Mouse (Mus musculus) cerebellum, adult 2 months (tissue): Measurements from ENCODE around the gene Ttc38. TPM values are rescaled to one million over a fixed set of nuclear protein-coding genes. Genes with fewer than 3 reads are reported as not detected.

Source experiments
- DNase-seq, 2 experiments: peaks; one replicate each; pipeline ENCODE4 v3.0.0; 2021
- H3K27ac ChIP-seq: fragments of 200-500 bp; 2 replicates; pipeline ENCODE4 v1.5.1; 2012; ENCODE audit warnings: low read length, control low read depth, inconsistent platforms; ENCODE audit not compliant: insufficient read depth
- H3K27me3 ChIP-seq: fragments of 200-500 bp; 2 replicates; pipeline ENCODE4 v1.6.1; 2012; ENCODE audit warnings: inconsistent platforms, mild to moderate bottlenecking, low read length, moderate library complexity; ENCODE audit not compliant: control insufficient read depth, insufficient read depth
- H3K4me1 ChIP-seq: fragments of 200-500 bp; 2 replicates; pipeline ENCODE4 v1.6.1; 2011; ENCODE audit warnings: low read length; ENCODE audit not compliant: control insufficient read depth, insufficient read depth
- H3K4me3 ChIP-seq: fragments of 200-500 bp; replicated peaks from 2 replicates; pipeline ENCODE3; 2011; ENCODE audit warnings: mild to moderate bottlenecking, low read depth, low read length, control low read depth; ENCODE audit not compliant: insufficient read depth
- CTCF ChIP-seq: fragments of 200-500 bp; IDR thresholded peaks from 2 replicates; pipeline ENCODE4 v1.5.1; 2011; ENCODE audit warnings: low read depth, mild to moderate bottlenecking, control low read depth, low read length, moderate library complexity, borderline replicate concordance; ENCODE audit not compliant: insufficient read depth
- POLR2A ChIP-seq: fragments of 200-500 bp; IDR thresholded peaks from 2 replicates; pipeline ENCODE4 v1.6.1; 2011; ENCODE audit warnings: low read length, control low read depth, borderline replicate concordance; ENCODE audit not compliant: insufficient read depth
- WGBS: fragments of 180-500 bp; shearing (Covaris S2); methylation state at CpG from one replicate; pipeline ENCODE4 v1.1.7; 2018; 5-methylcytosine and 5-hydroxymethylcytosine counted together
- polyA plus RNA-seq: library from polyadenylated mRNA; depleted of rRNA; stranded (reverse); fragments of >200 nt; gene quantifications from 2 replicates; pipeline ENCODE4 v1.2.3, GENCODE M21; 2012

Ttc38 gene
- polyA plus RNA-seq, 1 experiment: 5.1 TPM

- H3K27me3 ChIP-seq: no peaks in the 10 kb centered on the region
- no peak for TF ChIP-seq POLR2A
- no peak for TF ChIP-seq CTCF
- H3K27ac ChIP-seq: no peak overlapping the region
- DNase-seq: no peak
- no peaks in the 10 kb centered on the region for H3K4me1 ChIP-seq
- H3K4me3 ChIP-seq: no peak overlapping the region
- 80% methylated on average over 6 of the region's 6 CpGs for WGBS
Observed at GRCm38 (mm10) chr15:85795516-85795915, 36.6 kb upstream of the Ttc38 start.

GRCm38 (mm10) chr15:85798676-85799075 is 33.4 kb upstream of the Ttc38 start:
- no peaks in the 10 kb centered on the region for H3K4me1 ChIP-seq
- no peak for DNase-seq
- H3K4me3 ChIP-seq: no peak overlapping the region
- WGBS: 56% methylated on average over 8 of the region's 8 CpGs
- TF ChIP-seq POLR2A (no peak), CTCF (no peak)
- no peaks in the 10 kb centered on the region for H3K27me3 ChIP-seq
- no peak overlapping the region for H3K27ac ChIP-seq

GRCm38 (mm10) chr15:85802931-85803330 is 29.2 kb upstream of the Ttc38 start:
- TF ChIP-seq POLR2A (no peak), CTCF (no peak)
- WGBS: 68% methylated on average over 2 of the region's 2 CpGs
- no peak overlapping the region for H3K4me3 ChIP-seq

GRCm38 (mm10) chr15:85806886-85807285 is 25.2 kb upstream of the Ttc38 start:
- no peak for TF ChIP-seq CTCF
- TF ChIP-seq POLR2A: no peak
- Histone ChIP-seq H3K27ac (no peak overlapping the region), H3K4me1 (no peaks in the 10 kb centered on the region; the same call in 1 of the 2 replicates), H3K27me3 (no peaks in the 10 kb centered on the region), H3K4me3 (no peak overlapping the region)
- DNase-seq: no peak
- whole genome bisulfite sequencing: 84% methylated on average over 4 of the region's 4 CpGs

More at GRCm38 (mm10) chr15:85802931-85803330, 29.2 kb upstream of the Ttc38 start:
- H3K4me1 ChIP-seq: no peaks in the 10 kb centered on the region
- DNase-seq: no peak
- no peak overlapping the region for H3K27ac ChIP-seq
- H3K27me3 ChIP-seq: no peaks in the 10 kb centered on the region

GRCm38 (mm10) chr15:85807404-85807803 is 24.7 kb upstream of the Ttc38 start:
- no peak for DNase-seq
- H3K4me1 ChIP-seq: no peaks in the 10 kb centered on the region; the same call in 1 of the 2 replicates
- no peak overlapping the region for H3K27ac ChIP-seq
- no peaks in the 10 kb centered on the region for H3K27me3 ChIP-seq
- no peak for TF ChIP-seq POLR2A
- TF ChIP-seq CTCF: no peak
- no peak overlapping the region for H3K4me3 ChIP-seq
- WGBS: 77% methylated on average over 4 of the region's 4 CpGs

- no peaks in the 10 kb centered on the region for H3K27me3 ChIP-seq
- DNase-seq: no peak
- no peak overlapping the region for H3K4me3 ChIP-seq
- 81% methylated on average over 6 of the region's 6 CpGs for WGBS
- TF ChIP-seq CTCF (no peak), POLR2A (no peak)
- no peak overlapping the region for H3K27ac ChIP-seq
- H3K4me1 ChIP-seq: no peaks in the 10 kb centered on the region; the same call in 1 of the 2 replicates
Observed at GRCm38 (mm10) chr15:85808031-85808430, 24.1 kb upstream of the Ttc38 start.

- Histone ChIP-seq H3K4me1 (no peaks in the 10 kb centered on the region; the same call in 1 of the 2 replicates), H3K27ac (no peak overlapping the region), H3K4me3 (no peak overlapping the region), H3K27me3 (no peaks in the 10 kb centered on the region)
- TF ChIP-seq POLR2A (no peak), CTCF (no peak; the same call in 1 of the 2 replicates)
- 43% methylated on average over 8 of the region's 8 CpGs for WGBS
- DNase-seq: peak in 1 of 2 experiments; percentile 27
Observed at GRCm38 (mm10) chr15:85808434-85808833, 23.7 kb upstream of the Ttc38 start.

GRCm38 (mm10) chr15:85809091-85809490 is 23.0 kb upstream of the Ttc38 start:
- no peaks in the 10 kb centered on the region for H3K27me3 ChIP-seq
- no peak overlapping the region for H3K4me3 ChIP-seq
- 89% methylated on average over 12 of the region's 12 CpGs for WGBS
- H3K4me1 ChIP-seq: no peaks in the 10 kb centered on the region; the same call in 1 of the 2 replicates
- TF ChIP-seq CTCF: no peak
- no peak for TF ChIP-seq POLR2A
- no peak for DNase-seq
- no peak overlapping the region for H3K27ac ChIP-seq

GRCm38 (mm10) chr15:85810462-85810805 is 21.7 kb upstream of the Ttc38 start:
- peak overlapping the region; percentile 75; the same call in 1 of the 2 replicates for H3K27ac ChIP-seq
- TF ChIP-seq CTCF (no peak), POLR2A (no peak)
- no peak overlapping the region for H3K4me3 ChIP-seq
- H3K27me3 ChIP-seq: no peaks in the 10 kb centered on the region
- no peaks in the 10 kb centered on the region; the same call in 1 of the 2 replicates for H3K4me1 ChIP-seq
- peak in 1 of 2 experiments; percentile 28 for DNase-seq
- WGBS: 60% methylated on average over 5 of the region's 5 CpGs
